Mouse (Mus musculus) myocyte (in vitro differentiated cells): Measurements from ENCODE around the gene Lrp1.

ENCODE experiments used
- E2F4 ChIP-seq: IDR thresholded peaks from one replicate; pipeline ENCODE4 v1.6.1; 2011; ENCODE audit warnings: mild to moderate bottlenecking, control low read depth, moderate library complexity; ENCODE audit not compliant: insufficient read depth
- MYOG ChIP-seq, 3 experiments: IDR thresholded peaks; one replicate each; pipeline ENCODE4 v1.6.1; 2011; ENCODE audit warnings: control low read depth in 2 of 3, low read depth in 2 of 3, mild to moderate bottlenecking in 2 of 3; ENCODE audit not compliant: insufficient read length in 2 of 3, control insufficient read depth in 1 of 3, insufficient read depth in 1 of 3
- POLR2A ChIP-seq: IDR thresholded peaks from one replicate; pipeline ENCODE4 v1.6.1; 2011; ENCODE audit warnings: low read depth, mild to moderate bottlenecking, control low read depth, moderate library complexity; ENCODE audit not compliant: insufficient read length

DNA sequence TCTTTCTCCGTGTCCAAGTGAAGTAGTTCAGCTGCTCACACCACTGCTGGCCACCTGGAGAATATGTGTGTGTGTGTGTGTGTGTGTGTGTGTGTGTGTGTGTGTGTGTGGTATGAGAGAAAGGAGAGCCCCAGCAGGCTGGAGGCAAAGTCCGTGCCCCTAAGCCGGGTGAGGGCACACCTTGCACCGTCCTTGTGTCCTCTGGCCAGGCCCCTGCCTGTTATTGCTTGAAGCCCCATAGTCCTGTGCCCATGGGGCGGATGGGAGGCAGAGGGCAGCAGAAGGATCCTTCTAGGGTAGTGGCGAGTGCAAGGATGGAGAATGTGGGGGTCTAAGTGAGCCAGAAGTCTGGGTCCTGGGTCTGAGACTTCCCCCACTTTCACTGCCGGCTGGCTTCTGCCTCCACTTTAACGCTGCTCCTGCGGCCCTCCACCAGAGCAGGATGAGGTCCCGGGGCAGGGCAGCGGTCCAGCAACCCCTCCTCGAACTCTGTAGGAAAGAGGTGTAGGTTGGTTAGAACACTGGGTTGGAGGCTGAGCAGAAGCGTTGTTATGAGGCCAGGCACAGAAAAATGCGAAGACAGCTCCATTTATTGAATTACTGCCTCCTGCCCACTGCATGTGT is 40.5 kb upstream of the Lrp1 start:
- TF ChIP-seq POLR2A (no peak), MYOG (IDR thresholded peaks at IDR 0.05; ENCODE audit: control insufficient read depth in 1 of 3, insufficient read depth in 1 of 3, insufficient read length in 2 of 3, low read depth in 2 of 3) (no peak), E2F4 (no peak)
